Mouse (Mus musculus) C2C12 (cell line): ENCODE data around the gene Arhgap24.

Source experiments
- CEBPB ChIP-seq: IDR thresholded peaks from one replicate; pipeline ENCODE4 v1.6.1; 2011; ENCODE audit warnings: low read depth, mild to moderate bottlenecking, control low read depth, moderate library complexity
- CTCF ChIP-seq: IDR thresholded peaks from one replicate; pipeline ENCODE4 v1.5.1; 2011; ENCODE audit not compliant: control insufficient read depth, insufficient read depth, insufficient read length
- MAX ChIP-seq: IDR thresholded peaks from one replicate; pipeline ENCODE4 v1.6.1; 2011; ENCODE audit warnings: mild to moderate bottlenecking, control low read depth
- MYOD1 ChIP-seq: IDR thresholded peaks from one replicate; pipeline ENCODE4 v1.6.1; 2011; ENCODE audit warnings: low read depth; ENCODE audit not compliant: control insufficient read depth, insufficient read length
- MYOG ChIP-seq: IDR thresholded peaks from one replicate; pipeline ENCODE4 v1.6.1; 2011; ENCODE audit not compliant: control insufficient read depth, insufficient read length; ENCODE audit errors: extremely low read depth
- USF1 ChIP-seq: IDR thresholded peaks from one replicate; pipeline ENCODE4 v1.6.1; 2011; ENCODE audit warnings: low read depth, mild to moderate bottlenecking, control low read depth, moderate library complexity

DNA sequence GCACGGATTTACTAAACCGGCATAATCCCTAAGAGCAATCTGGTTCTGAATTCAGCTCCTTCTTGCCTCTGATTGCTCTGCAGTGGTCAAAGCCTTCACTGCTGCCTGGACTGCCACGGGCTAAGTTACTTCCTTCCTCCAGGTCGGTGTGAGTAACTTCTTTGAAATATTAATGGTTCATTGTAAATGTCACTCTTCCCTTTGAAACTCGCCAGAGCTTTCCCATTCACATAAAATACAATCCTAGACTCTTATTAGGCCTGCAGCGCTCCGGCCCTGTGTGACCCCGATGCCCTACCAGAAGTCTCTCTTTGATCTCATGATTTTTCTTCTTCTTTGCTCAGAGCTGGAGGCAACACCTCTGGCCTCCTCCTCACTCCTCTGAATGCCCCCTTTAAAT is 44.6 kb upstream of the Arhgap24 start:
- TF ChIP-seq CTCF (no peak), CEBPB (no peak), USF1 (no peak), MAX (no peak), MYOG (no peak), MYOD1 (no peak)
